26 mouse cellular contexts compared by ENCODE assay signal in genomic region chr9:59948226-59948625, GRCm38 (mm10). TPM values are rescaled to one million over a fixed set of nuclear protein-coding genes. Genes with fewer than 3 reads are reported as not detected.
"Had no signal": no experiment of that assay in that cellular context is flagged by ENCODE, and none has a peak within 500 bp of the region (broad histone marks: within the 10 kb centered on the region; RNA-seq: fewer than 3 reads in every experiment).

No protein-coding gene starts in this region.

- DNase-seq: kidney, adult 2 months; kidney, postnatal 14 days; liver, embryonic 13.5 days; lung, adult 2 months; lung, postnatal 14 days; lung, postnatal 4 days; retina, postnatal 1 day; right cerebral cortex, postnatal 25 days; spleen, adult 18-20 months; thymus, adult 2 months; thymus, postnatal 14 days had no signal

- H3K9ac ChIP-seq: kidney, embryonic 15.5 days; liver, embryonic 13.5 days; midbrain, embryonic 12.5 days; neural tube, embryonic 13.5 days; stomach, embryonic 15.5 days had no signal

- H3K9me3 ChIP-seq: kidney, embryonic 15.5 days; liver, embryonic 13.5 days; midbrain, embryonic 12.5 days; neural tube, embryonic 13.5 days; stomach, embryonic 15.5 days had no signal

- H3K4me3 ChIP-seq: kidney, embryonic 15.5 days; liver, embryonic 13.5 days; midbrain, embryonic 12.5 days; myocyte; neural tube, embryonic 13.5 days; stomach, embryonic 15.5 days had no signal

- H3K4me2 ChIP-seq: kidney, embryonic 15.5 days; liver, embryonic 13.5 days; midbrain, embryonic 12.5 days; neural tube, embryonic 13.5 days; stomach, embryonic 15.5 days had no signal

- H3K4me1 ChIP-seq: midbrain, embryonic 12.5 days; neural tube, embryonic 13.5 days had no signal

- ATAC-seq: midbrain, embryonic 16.5 days had no signal

- H3K27ac ChIP-seq: kidney, embryonic 15.5 days; liver, embryonic 13.5 days; midbrain, embryonic 12.5 days; neural tube, embryonic 13.5 days; stomach, embryonic 15.5 days had no signal

- H3K27me3 ChIP-seq: kidney, embryonic 15.5 days; neural tube, embryonic 13.5 days; stomach, embryonic 15.5 days had no signal

- H3K36me3 ChIP-seq: kidney, embryonic 15.5 days; liver, embryonic 13.5 days; midbrain, embryonic 12.5 days; neural tube, embryonic 13.5 days; stomach, embryonic 15.5 days had no signal

RNA-seq across cellular contexts. Expression of gene Nr2e3, which starts 12.2 kb away (rescaled TPM):
- total RNA-seq: layer of hippocampus, adult 18-20 months; layer of hippocampus, postnatal 14 days; left cerebral cortex, postnatal 25 days; liver, adult 2 months; megakaryocyte progenitor cell, adult 5-6 weeks; megakaryocyte-erythroid progenitor cell, adult 5-6 weeks; monocyte, adult 5-6 weeks; neutrophil, adult 5-6 weeks had no signal
- polyA plus RNA-seq: kidney, embryonic 15.5 days; liver, adult 2 months; liver, embryonic 13.5 days; lung, adult 2 months; lung, embryonic 16.5 days; midbrain, embryonic 12.5 days; midbrain, embryonic 16.5 days; myocyte; thymus, adult 2 months had no signal
